Mouse (Mus musculus): ENCODE results near the gene Cdhr5. TPM values are rescaled to one million over a fixed set of nuclear protein-coding genes. Genes with fewer than 3 reads are reported as not detected.

Gene Cdhr5
- polyA plus RNA-seq, 1 experiment, result 2.7 TPM

DNA sequence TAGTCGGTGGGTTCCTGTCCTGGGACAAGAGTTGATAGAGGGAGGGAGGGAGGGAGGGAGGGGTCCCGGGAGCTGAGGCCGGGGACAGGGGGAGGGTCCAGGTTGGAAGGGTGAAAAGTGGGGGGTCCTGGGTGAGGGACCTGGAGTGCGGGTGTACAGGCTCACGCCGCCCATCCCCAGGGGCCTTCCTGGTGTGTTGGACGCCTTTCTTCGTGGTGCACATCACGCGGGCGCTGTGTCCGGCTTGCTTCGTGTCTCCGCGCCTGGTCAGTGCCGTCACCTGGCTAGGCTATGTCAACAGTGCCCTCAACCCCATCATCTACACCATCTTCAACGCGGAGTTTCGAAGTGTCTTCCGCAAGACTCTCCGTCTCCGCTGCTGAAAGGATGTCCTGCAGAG is 17.9 kb upstream of the Cdhr5 start:
- no peak for DNase-seq

DNA sequence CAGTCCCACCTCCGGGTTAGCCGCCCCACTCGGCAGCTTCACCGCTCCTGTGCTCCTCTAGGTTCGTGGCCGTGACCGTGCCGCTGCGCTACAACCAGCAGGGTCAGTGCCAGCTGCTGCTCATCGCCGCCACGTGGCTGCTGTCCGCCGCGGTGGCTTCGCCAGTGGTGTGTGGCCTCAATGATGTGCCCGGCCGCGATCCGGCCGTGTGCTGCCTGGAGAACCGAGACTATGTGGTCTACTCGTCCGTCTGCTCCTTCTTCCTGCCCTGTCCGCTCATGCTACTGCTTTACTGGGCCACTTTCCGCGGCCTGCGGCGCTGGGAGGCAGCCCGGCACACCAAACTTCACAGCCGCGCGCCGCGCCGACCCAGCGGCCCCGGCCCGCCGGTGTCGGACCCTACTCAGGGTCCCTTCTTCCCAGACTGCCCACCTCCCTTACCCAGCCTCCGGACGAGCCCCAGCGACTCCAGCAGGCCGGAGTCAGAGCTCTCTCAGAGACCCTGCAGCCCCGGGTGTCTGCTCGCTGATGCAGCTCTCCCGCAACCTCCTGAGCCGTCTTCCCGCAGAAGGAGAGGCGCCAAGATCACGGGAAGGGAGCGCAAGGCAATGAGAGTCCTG is 17.4 kb upstream of the Cdhr5 start:
- H3K4me3 ChIP-seq (ENCODE audit: control insufficient read depth, insufficient read depth, low read length), result no peak overlapping the region
- H3K27me3 ChIP-seq (ENCODE audit: control insufficient read depth, insufficient read depth, low read length), result peaks cover 7% of the 10 kb centered on the region
- DNase-seq, result no peak

More for the DNA sequence above, 17.9 kb upstream of the Cdhr5 start:
- TF ChIP-seq POLR2A (IDR thresholded peaks at IDR 0.05; ENCODE audit: control insufficient read depth, extremely low read depth, insufficient read depth, low read length, poor library complexity) (no peak), CTCF (IDR thresholded peaks at IDR 0.05; ENCODE audit: borderline replicate concordance, control insufficient read depth, extremely low read depth, insufficient read depth, low read length, poor library complexity) (no peak)
- no peaks in the 10 kb centered on the region for H3K36me3 ChIP-seq (ENCODE audit: control insufficient read depth, insufficient read depth, low read length)
- no peaks in the 10 kb centered on the region for H3K4me1 ChIP-seq (replicated peaks; ENCODE audit: control insufficient read depth, insufficient read depth, low read length)
- peaks cover 7% of the 10 kb centered on the region for H3K27me3 ChIP-seq (ENCODE audit: control insufficient read depth, insufficient read depth, low read length)
- H3K27ac ChIP-seq (ENCODE audit: control insufficient read depth, insufficient read depth, low read length), result no peak overlapping the region
- WGBS, result 11% methylated on average over 22 of the region's 22 CpGs
- no peak overlapping the region for H3K4me3 ChIP-seq (ENCODE audit: control insufficient read depth, insufficient read depth, low read length)

DNA sequence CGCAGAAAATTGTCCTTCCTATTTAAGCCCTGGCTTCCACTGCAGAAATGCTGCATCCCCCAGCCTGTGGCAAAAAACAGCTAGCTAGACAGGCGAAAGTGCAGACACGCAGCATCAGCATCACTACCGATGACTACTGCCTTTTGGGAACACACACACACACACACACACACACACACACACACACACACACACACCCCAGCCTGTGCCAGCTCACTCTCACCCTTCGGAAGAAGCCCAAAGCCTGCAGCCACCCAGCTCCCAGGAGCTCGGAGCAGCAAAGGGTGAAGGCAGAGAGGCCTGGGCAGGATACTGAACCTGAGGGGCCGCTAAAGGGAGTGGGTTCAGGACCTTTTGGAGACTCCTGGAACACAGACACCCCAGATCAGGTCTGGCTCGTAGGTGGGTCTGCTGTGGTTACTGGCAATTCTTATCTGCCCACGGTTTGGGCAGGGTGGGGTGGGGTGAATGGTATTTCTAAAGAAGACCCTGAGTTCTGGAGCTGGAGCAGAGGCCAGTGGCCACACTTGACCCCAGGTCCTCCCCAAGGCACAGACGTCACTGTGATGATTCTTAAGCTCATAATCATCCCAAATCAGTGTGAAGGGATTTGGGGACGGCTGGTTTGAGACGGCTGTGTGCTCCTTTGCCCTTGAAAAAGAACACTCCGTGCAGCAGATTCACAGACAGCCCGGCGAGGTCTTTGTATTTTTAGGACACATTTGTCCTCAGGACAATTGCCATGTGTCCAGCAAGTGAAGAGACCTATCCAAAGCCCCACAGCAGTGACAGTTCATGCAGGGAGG is 16.2 kb upstream of the Cdhr5 start:
- WGBS, result 76% methylated on average over 15 of the region's 15 CpGs
- peaks cover 7% of the 10 kb centered on the region for H3K27me3 ChIP-seq (ENCODE audit: control insufficient read depth, insufficient read depth, low read length)
- no peaks in the 10 kb centered on the region for H3K4me1 ChIP-seq (replicated peaks; ENCODE audit: control insufficient read depth, insufficient read depth, low read length)
- H3K36me3 ChIP-seq (ENCODE audit: control insufficient read depth, insufficient read depth, low read length), result no peaks in the 10 kb centered on the region
- no peak overlapping the region for H3K4me3 ChIP-seq (ENCODE audit: control insufficient read depth, insufficient read depth, low read length)
- no peak for DNase-seq
- TF ChIP-seq CTCF (IDR thresholded peaks at IDR 0.05; ENCODE audit: borderline replicate concordance, control insufficient read depth, extremely low read depth, insufficient read depth, low read length, poor library complexity) (no peak), POLR2A (IDR thresholded peaks at IDR 0.05; ENCODE audit: control insufficient read depth, extremely low read depth, insufficient read depth, low read length, poor library complexity) (no peak)
- no peak overlapping the region for H3K27ac ChIP-seq (ENCODE audit: control insufficient read depth, insufficient read depth, low read length)

More for the DNA sequence above, 17.4 kb upstream of the Cdhr5 start:
- no peaks in the 10 kb centered on the region for H3K4me1 ChIP-seq (replicated peaks; ENCODE audit: control insufficient read depth, insufficient read depth, low read length)
- WGBS, result 2% methylated on average over 53 of the region's 53 CpGs
- TF ChIP-seq POLR2A (IDR thresholded peaks at IDR 0.05; ENCODE audit: control insufficient read depth, extremely low read depth, insufficient read depth, low read length, poor library complexity) (no peak), CTCF (IDR thresholded peaks at IDR 0.05; ENCODE audit: borderline replicate concordance, control insufficient read depth, extremely low read depth, insufficient read depth, low read length, poor library complexity) (no peak)
- H3K36me3 ChIP-seq (ENCODE audit: control insufficient read depth, insufficient read depth, low read length), result no peaks in the 10 kb centered on the region
- H3K27ac ChIP-seq (ENCODE audit: control insufficient read depth, insufficient read depth, low read length), result no peak overlapping the region

DNA sequence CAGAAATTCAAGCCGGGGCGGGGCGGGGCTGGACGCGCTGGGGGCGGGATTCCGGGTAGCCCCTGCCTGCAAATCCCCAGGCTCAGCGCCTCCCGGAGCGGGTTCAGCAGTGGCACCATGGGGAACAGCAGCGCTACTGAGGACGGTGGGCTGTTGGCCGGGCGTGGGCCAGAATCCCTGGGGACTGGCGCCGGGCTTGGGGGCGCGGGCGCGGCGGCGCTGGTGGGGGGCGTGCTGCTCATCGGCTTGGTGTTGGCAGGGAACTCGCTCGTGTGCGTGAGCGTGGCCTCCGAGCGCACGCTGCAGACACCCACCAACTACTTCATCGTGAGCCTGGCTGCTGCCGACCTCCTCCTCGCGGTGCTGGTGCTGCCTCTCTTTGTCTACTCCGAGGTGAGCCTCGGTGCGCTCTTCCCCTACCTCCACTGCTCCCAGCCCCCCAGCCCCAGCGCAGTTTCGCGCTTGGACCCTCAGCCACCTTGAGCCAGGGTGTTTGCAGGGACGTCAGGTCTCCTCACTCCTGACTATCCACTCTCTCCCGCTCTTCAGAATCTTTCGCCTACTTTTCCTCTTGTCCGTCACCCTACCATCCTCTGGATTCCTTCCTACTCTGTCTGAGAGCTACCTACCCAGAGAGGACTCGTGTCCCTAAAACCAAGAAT is 15.5 kb upstream of the Cdhr5 start, which contains the start of gene Drd4:
Gene Drd4 (plus strand): TSS at position 86 of the 662 bp plus-strand sequence.
- DNase-seq, result no peak
- Histone ChIP-seq H3K27me3 (ENCODE audit: control insufficient read depth, insufficient read depth, low read length) (peaks cover 7% of the 10 kb centered on the region), H3K36me3 (ENCODE audit: control insufficient read depth, insufficient read depth, low read length) (no peaks in the 10 kb centered on the region), H3K4me3 (ENCODE audit: control insufficient read depth, insufficient read depth, low read length) (no peak within 1 kb of the TSS), H3K27ac (ENCODE audit: control insufficient read depth, insufficient read depth, low read length) (no peak within 1 kb of the TSS), H3K4me1 (replicated peaks; ENCODE audit: control insufficient read depth, insufficient read depth, low read length) (no peaks in the 10 kb centered on the region)
- TF ChIP-seq POLR2A (IDR thresholded peaks at IDR 0.05; ENCODE audit: control insufficient read depth, extremely low read depth, insufficient read depth, low read length, poor library complexity) (no peak), CTCF (IDR thresholded peaks at IDR 0.05; ENCODE audit: borderline replicate concordance, control insufficient read depth, extremely low read depth, insufficient read depth, low read length, poor library complexity) (no peak)
- WGBS, result 10% methylated on average over 46 of the region's 46 CpGs

DNA sequence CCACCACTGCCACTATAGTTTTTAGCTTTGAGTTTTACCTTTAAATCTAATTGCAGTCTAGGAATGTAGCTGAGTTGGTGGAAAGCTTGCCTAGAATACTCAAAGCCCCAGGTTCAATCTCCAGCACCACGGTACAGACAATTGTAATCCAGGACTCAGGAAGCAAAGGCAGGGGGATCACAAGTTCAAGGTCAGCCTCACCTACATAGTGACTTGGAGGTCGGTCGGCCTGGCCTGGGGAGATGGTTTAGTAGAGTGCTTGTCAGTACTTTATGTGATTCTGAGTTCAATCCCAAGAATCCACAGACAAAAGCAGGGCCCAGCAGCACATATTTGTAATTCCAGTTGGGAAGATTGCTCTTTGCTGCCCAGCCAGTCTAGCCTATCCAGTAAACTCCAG is 11.5 kb upstream of the Cdhr5 start:
- no peaks in the 10 kb centered on the region for H3K4me1 ChIP-seq (replicated peaks; ENCODE audit: control insufficient read depth, insufficient read depth, low read length)
- H3K36me3 ChIP-seq (ENCODE audit: control insufficient read depth, insufficient read depth, low read length), result no peaks in the 10 kb centered on the region
- no peak overlapping the region for H3K4me3 ChIP-seq (ENCODE audit: control insufficient read depth, insufficient read depth, low read length)
- WGBS, result 97% methylated on average over 3 of the region's 3 CpGs
- DNase-seq, result no peak
- TF ChIP-seq POLR2A (IDR thresholded peaks at IDR 0.05; ENCODE audit: control insufficient read depth, extremely low read depth, insufficient read depth, low read length, poor library complexity) (no peak), CTCF (IDR thresholded peaks at IDR 0.05; ENCODE audit: borderline replicate concordance, control insufficient read depth, extremely low read depth, insufficient read depth, low read length, poor library complexity) (no peak)
- H3K27ac ChIP-seq (ENCODE audit: control insufficient read depth, insufficient read depth, low read length), result no peak overlapping the region
- no peaks in the 10 kb centered on the region; the same call in 1 of the 2 replicates for H3K27me3 ChIP-seq (ENCODE audit: control insufficient read depth, insufficient read depth, low read length)

DNA sequence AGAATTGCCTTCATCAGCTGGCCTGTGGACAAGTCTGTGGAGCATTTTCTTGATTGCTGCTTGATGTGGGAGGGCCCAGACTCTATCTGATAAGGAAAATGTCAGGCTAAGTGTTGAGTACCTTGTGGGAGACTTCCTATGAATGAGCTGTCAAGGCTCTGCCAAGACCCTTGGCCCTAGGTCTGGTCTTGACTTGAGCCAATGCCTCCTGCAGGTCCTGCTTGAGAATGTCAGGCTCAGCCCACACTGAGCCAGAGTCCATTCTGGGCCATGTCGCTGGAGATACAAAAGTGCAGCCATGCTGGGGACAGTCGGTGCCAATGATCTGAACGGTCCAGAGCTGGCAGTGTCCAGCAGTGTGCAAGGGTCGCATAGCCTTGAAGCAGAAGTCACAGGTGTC is 6.2 kb upstream of the Cdhr5 start:
- TF ChIP-seq POLR2A (IDR thresholded peaks at IDR 0.05; ENCODE audit: control insufficient read depth, extremely low read depth, insufficient read depth, low read length, poor library complexity) (no peak), CTCF (IDR thresholded peaks at IDR 0.05; ENCODE audit: borderline replicate concordance, control insufficient read depth, extremely low read depth, insufficient read depth, low read length, poor library complexity) (no peak)
- H3K4me1 ChIP-seq (replicated peaks; ENCODE audit: control insufficient read depth, insufficient read depth, low read length), result peaks cover 6% of the 10 kb centered on the region; the same call in 1 of the 2 replicates
- H3K27ac ChIP-seq (ENCODE audit: control insufficient read depth, insufficient read depth, low read length), result no peak overlapping the region
- WGBS, result 93% methylated on average over 4 of the region's 4 CpGs
- H3K27me3 ChIP-seq (ENCODE audit: control insufficient read depth, insufficient read depth, low read length), result peaks cover 4% of the 10 kb centered on the region; the same call in 1 of the 2 replicates
- H3K4me3 ChIP-seq (ENCODE audit: control insufficient read depth, insufficient read depth, low read length), result no peak overlapping the region
- DNase-seq, result no peak
- no peaks in the 10 kb centered on the region for H3K36me3 ChIP-seq (ENCODE audit: control insufficient read depth, insufficient read depth, low read length)

All from thymus, adult 2 months (tissue).